Mouse (Mus musculus): ENCODE data around the gene Pdzd2. TPM values are rescaled to one million over a fixed set of nuclear protein-coding genes. Genes with fewer than 3 reads are reported as not detected.

Pdzd2 gene
- polyA plus RNA-seq, 1 experiment from 2014 or later: 1.0 TPM

- Histone ChIP-seq H3K4me2 (ENCODE audit: low read depth, low read length) (no peak overlapping the region), H3K4me1 (ENCODE audit: control insufficient read depth, low read depth, low read length) (no peaks in the 10 kb centered on the region), H3K4me3 (ENCODE audit: low read depth, low read length) (no peak overlapping the region), H3K27me3 (ENCODE audit: control insufficient read depth, insufficient read depth, low read depth, low read length) (no peaks in the 10 kb centered on the region), H3K36me3 (ENCODE audit: control insufficient read depth, insufficient read depth) (no peaks in the 10 kb centered on the region), H3K9ac (ENCODE audit: low read depth, low read length) (no peak overlapping the region), H3K27ac (ENCODE audit: low read length) (no peak overlapping the region), H3K9me3 (replicated peaks; ENCODE audit: control insufficient read depth, low read length) (no peaks in the 10 kb centered on the region)
- 65% methylated on average over 10 of the region's 10 CpGs for WGBS (ENCODE audit: insufficient replicate concordance)
- no peak for ATAC-seq (ENCODE audit: low read depth)
Observed at GRCm38 (mm10) chr15:12763147-12763546, 23.4 kb upstream of the Pdzd2 start.

GRCm38 (mm10) chr15:12762258-12762913 lies 22.7 kb upstream of the Pdzd2 start:
- Histone ChIP-seq H3K9ac (ENCODE audit: low read depth, low read length) (no peak overlapping the region), H3K27me3 (ENCODE audit: control insufficient read depth, insufficient read depth, low read depth, low read length) (no peaks in the 10 kb centered on the region), H3K4me3 (ENCODE audit: low read depth, low read length) (no peak overlapping the region), H3K9me3 (replicated peaks; ENCODE audit: control insufficient read depth, low read length) (no peaks in the 10 kb centered on the region), H3K4me1 (ENCODE audit: control insufficient read depth, low read depth, low read length) (no peaks in the 10 kb centered on the region), H3K36me3 (ENCODE audit: control insufficient read depth, insufficient read depth) (no peaks in the 10 kb centered on the region), H3K27ac (ENCODE audit: low read length) (no peak overlapping the region), H3K4me2 (ENCODE audit: low read depth, low read length) (no peak overlapping the region)
- ATAC-seq (ENCODE audit: low read depth): no peak
- WGBS (ENCODE audit: insufficient replicate concordance): 78% methylated on average over 11 of the region's 11 CpGs

- Histone ChIP-seq H3K4me3 (ENCODE audit: low read depth, low read length) (no peak overlapping the region), H3K4me2 (ENCODE audit: low read depth, low read length) (no peak overlapping the region), H3K27me3 (ENCODE audit: control insufficient read depth, insufficient read depth, low read depth, low read length) (no peaks in the 10 kb centered on the region), H3K36me3 (ENCODE audit: control insufficient read depth, insufficient read depth) (no peaks in the 10 kb centered on the region), H3K4me1 (ENCODE audit: control insufficient read depth, low read depth, low read length) (no peaks in the 10 kb centered on the region), H3K27ac (ENCODE audit: low read length) (no peak overlapping the region), H3K9ac (ENCODE audit: low read depth, low read length) (no peak overlapping the region), H3K9me3 (replicated peaks; ENCODE audit: control insufficient read depth, low read length) (no peaks in the 10 kb centered on the region)
- 67% methylated on average over 6 of the region's 6 CpGs for WGBS (ENCODE audit: insufficient replicate concordance)
- ATAC-seq (ENCODE audit: low read depth): no peak
Observed at GRCm38 (mm10) chr15:12760747-12761146, 21.0 kb upstream of the Pdzd2 start.

- no peak overlapping the region for H3K9ac ChIP-seq (ENCODE audit: low read depth, low read length)
- no peak overlapping the region for H3K27ac ChIP-seq (ENCODE audit: low read length)
- no peaks in the 10 kb centered on the region for H3K36me3 ChIP-seq (ENCODE audit: control insufficient read depth, insufficient read depth)
- no peaks in the 10 kb centered on the region for H3K27me3 ChIP-seq (ENCODE audit: control insufficient read depth, insufficient read depth, low read depth, low read length)
- no peaks in the 10 kb centered on the region for H3K4me1 ChIP-seq (ENCODE audit: control insufficient read depth, low read depth, low read length)
- ATAC-seq (ENCODE audit: low read depth): no peak
- 55% methylated on average over 5 of the region's 5 CpGs for WGBS (ENCODE audit: insufficient replicate concordance)
- no peak overlapping the region for H3K4me3 ChIP-seq (ENCODE audit: low read depth, low read length)
- no peak overlapping the region for H3K4me2 ChIP-seq (ENCODE audit: low read depth, low read length)
- no peaks in the 10 kb centered on the region for H3K9me3 ChIP-seq (replicated peaks; ENCODE audit: control insufficient read depth, low read length)
Observed at GRCm38 (mm10) chr15:12758461-12758860, 18.7 kb upstream of the Pdzd2 start.

GRCm38 (mm10) chr15:12757757-12758156 lies 18.0 kb upstream of the Pdzd2 start:
- H3K36me3 ChIP-seq (ENCODE audit: control insufficient read depth, insufficient read depth): no peaks in the 10 kb centered on the region
- no peaks in the 10 kb centered on the region for H3K27me3 ChIP-seq (ENCODE audit: control insufficient read depth, insufficient read depth, low read depth, low read length)
- no peak for ATAC-seq (ENCODE audit: low read depth)
- H3K4me3 ChIP-seq (ENCODE audit: low read depth, low read length): no peak overlapping the region
- no peaks in the 10 kb centered on the region for H3K9me3 ChIP-seq (replicated peaks; ENCODE audit: control insufficient read depth, low read length)
- 33% methylated on average over 1 of the region's 1 CpGs for WGBS (ENCODE audit: insufficient replicate concordance)
- no peaks in the 10 kb centered on the region for H3K4me1 ChIP-seq (ENCODE audit: control insufficient read depth, low read depth, low read length)
- no peak overlapping the region for H3K4me2 ChIP-seq (ENCODE audit: low read depth, low read length)
- H3K27ac ChIP-seq (ENCODE audit: low read length): no peak overlapping the region
- no peak overlapping the region for H3K9ac ChIP-seq (ENCODE audit: low read depth, low read length)

GRCm38 (mm10) chr15:12753201-12753600 lies 13.5 kb upstream of the Pdzd2 start:
- ATAC-seq (ENCODE audit: low read depth): no peak
- H3K36me3 ChIP-seq (ENCODE audit: control insufficient read depth, insufficient read depth): no peaks in the 10 kb centered on the region
- WGBS (ENCODE audit: insufficient replicate concordance): 38% methylated on average over 4 of the region's 4 CpGs

GRCm38 (mm10) chr15:12750963-12751362 lies 11.2 kb upstream of the Pdzd2 start:
- 60% methylated on average over 8 of the region's 8 CpGs for WGBS (ENCODE audit: insufficient replicate concordance)
- no peak overlapping the region for H3K4me2 ChIP-seq (ENCODE audit: low read depth, low read length)
- H3K27me3 ChIP-seq (ENCODE audit: control insufficient read depth, insufficient read depth, low read depth, low read length): no peaks in the 10 kb centered on the region
- no peak overlapping the region for H3K9ac ChIP-seq (ENCODE audit: low read depth, low read length)
- no peak overlapping the region for H3K27ac ChIP-seq (ENCODE audit: low read length)
- ATAC-seq (ENCODE audit: low read depth): no peak
- H3K36me3 ChIP-seq (ENCODE audit: control insufficient read depth, insufficient read depth): no peaks in the 10 kb centered on the region
- no peaks in the 10 kb centered on the region for H3K9me3 ChIP-seq (replicated peaks; ENCODE audit: control insufficient read depth, low read length)
- H3K4me1 ChIP-seq (ENCODE audit: control insufficient read depth, low read depth, low read length): no peaks in the 10 kb centered on the region
- H3K4me3 ChIP-seq (ENCODE audit: low read depth, low read length): no peak overlapping the region

More at GRCm38 (mm10) chr15:12753201-12753600, 13.5 kb upstream of the Pdzd2 start:
- no peaks in the 10 kb centered on the region for H3K9me3 ChIP-seq (replicated peaks; ENCODE audit: control insufficient read depth, low read length)
- no peak overlapping the region for H3K4me3 ChIP-seq (ENCODE audit: low read depth, low read length)
- H3K9ac ChIP-seq (ENCODE audit: low read depth, low read length): no peak overlapping the region
- no peaks in the 10 kb centered on the region for H3K4me1 ChIP-seq (ENCODE audit: control insufficient read depth, low read depth, low read length)
- no peaks in the 10 kb centered on the region for H3K27me3 ChIP-seq (ENCODE audit: control insufficient read depth, insufficient read depth, low read depth, low read length)
- no peak overlapping the region for H3K27ac ChIP-seq (ENCODE audit: low read length)
- no peak overlapping the region for H3K4me2 ChIP-seq (ENCODE audit: low read depth, low read length)

GRCm38 (mm10) chr15:12749549-12750301 lies 10.0 kb upstream of the Pdzd2 start:
- WGBS (ENCODE audit: insufficient replicate concordance): 54% methylated on average over 11 of the region's 11 CpGs
- no peaks in the 10 kb centered on the region for H3K27me3 ChIP-seq (ENCODE audit: control insufficient read depth, insufficient read depth, low read depth, low read length)
- no peak overlapping the region for H3K27ac ChIP-seq (ENCODE audit: low read length)
- H3K36me3 ChIP-seq (ENCODE audit: control insufficient read depth, insufficient read depth): no peaks in the 10 kb centered on the region
- H3K9ac ChIP-seq (ENCODE audit: low read depth, low read length): no peak overlapping the region
- no peak overlapping the region for H3K4me3 ChIP-seq (ENCODE audit: low read depth, low read length)
- ATAC-seq (ENCODE audit: low read depth): no peak
- no peaks in the 10 kb centered on the region for H3K9me3 ChIP-seq (replicated peaks; ENCODE audit: control insufficient read depth, low read length)
- no peak overlapping the region for H3K4me2 ChIP-seq (ENCODE audit: low read depth, low read length)
- no peaks in the 10 kb centered on the region for H3K4me1 ChIP-seq (ENCODE audit: control insufficient read depth, low read depth, low read length)
